Mouse (Mus musculus): ENCODE measurements around the gene Dixdc1. TPM values are rescaled to one million over a fixed set of nuclear protein-coding genes. Genes with fewer than 3 reads are reported as not detected.

Dixdc1 gene
- polyA plus RNA-seq, 1 experiment from 2014 or later, result 0.91 TPM

GRCm38 (mm10) chr9:50745806-50746205, 6.5 kb upstream of the Dixdc1 start:
- DNase-seq (ENCODE audit: low spot score), result no peak

- DNase-seq (ENCODE audit: low spot score), result no peak
Measured at GRCm38 (mm10) chr9:50742744-50743143, 3.4 kb upstream of the Dixdc1 start.

- DNase-seq (ENCODE audit: low spot score), result no peak
Measured at GRCm38 (mm10) chr9:50742261-50742660, 2.9 kb upstream of the Dixdc1 start.

- no peak for DNase-seq (ENCODE audit: low spot score)
Measured at GRCm38 (mm10) chr9:50740867-50741784, 1.8 kb upstream of the Dixdc1 start.

DNA sequence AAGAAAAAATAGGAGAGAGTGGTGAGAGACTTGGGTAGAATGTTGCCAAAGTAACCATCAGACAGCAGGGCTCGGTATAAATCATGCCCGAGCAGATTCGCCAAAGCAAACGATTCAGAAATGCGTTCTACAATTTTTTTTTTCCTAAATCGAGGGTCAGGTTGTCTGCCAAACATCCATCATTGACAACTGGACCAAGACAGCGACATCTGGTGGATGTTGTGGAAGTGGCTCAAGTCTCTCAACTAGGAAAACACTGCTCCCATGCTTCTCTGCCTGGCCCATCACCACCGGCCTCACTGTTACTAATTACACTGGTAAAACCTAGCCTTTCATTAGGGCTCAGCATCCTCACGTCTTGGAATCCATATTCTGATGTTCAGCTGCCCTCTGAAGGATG, 4.3 kb downstream of the Dixdc1 start:
- no peak for DNase-seq (ENCODE audit: low spot score)

DNA sequence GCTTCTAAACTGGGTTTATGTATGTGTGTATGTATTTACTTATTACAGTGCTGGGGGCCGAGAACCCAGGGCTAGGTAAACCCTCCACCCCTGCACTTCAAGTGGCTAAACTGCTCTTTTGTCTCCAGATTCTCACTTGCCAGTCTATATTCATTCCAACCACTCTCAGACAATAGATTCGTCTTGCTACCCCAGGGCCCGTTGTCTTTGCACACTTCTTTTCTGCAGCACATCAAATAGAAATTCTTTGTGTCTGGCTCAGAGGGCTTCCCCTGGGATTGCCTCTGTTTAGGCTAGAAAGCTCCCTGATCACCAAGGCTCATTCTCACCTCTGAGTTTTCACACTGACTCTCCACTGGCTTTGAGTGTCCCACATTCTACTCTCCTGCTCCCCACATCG, 6.8 kb downstream of the Dixdc1 start:
- DNase-seq (ENCODE audit: low spot score), result no peak

DNA sequence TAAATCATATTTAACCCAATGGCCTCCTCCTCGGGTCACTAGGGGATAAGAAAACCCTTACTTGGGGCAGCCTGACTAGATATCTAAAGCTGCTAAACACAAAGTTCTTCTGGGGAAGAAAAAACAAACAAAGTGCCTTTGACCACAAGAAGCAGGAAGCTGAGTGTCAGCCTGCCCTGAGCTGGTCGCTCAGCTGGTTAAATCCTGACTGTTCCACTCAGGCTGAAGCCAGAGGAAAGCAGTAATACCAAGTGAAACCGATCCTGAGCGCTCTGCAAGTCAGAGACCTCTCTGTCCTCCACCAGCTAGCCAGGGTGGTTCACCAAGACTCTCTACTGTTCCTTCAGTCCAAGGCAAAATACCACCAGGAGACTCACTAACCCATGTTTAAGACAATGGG, 9.7 kb downstream of the Dixdc1 start:
- DNase-seq (ENCODE audit: low spot score), result no peak

- peak; percentile 56 for DNase-seq (ENCODE audit: low spot score)
Measured at GRCm38 (mm10) chr9:50727925-50728651, 11.2 kb downstream of the Dixdc1 start.

- DNase-seq (ENCODE audit: low spot score), result no peak
Measured at GRCm38 (mm10) chr9:50727171-50727924, 12.0 kb downstream of the Dixdc1 start.

DNA sequence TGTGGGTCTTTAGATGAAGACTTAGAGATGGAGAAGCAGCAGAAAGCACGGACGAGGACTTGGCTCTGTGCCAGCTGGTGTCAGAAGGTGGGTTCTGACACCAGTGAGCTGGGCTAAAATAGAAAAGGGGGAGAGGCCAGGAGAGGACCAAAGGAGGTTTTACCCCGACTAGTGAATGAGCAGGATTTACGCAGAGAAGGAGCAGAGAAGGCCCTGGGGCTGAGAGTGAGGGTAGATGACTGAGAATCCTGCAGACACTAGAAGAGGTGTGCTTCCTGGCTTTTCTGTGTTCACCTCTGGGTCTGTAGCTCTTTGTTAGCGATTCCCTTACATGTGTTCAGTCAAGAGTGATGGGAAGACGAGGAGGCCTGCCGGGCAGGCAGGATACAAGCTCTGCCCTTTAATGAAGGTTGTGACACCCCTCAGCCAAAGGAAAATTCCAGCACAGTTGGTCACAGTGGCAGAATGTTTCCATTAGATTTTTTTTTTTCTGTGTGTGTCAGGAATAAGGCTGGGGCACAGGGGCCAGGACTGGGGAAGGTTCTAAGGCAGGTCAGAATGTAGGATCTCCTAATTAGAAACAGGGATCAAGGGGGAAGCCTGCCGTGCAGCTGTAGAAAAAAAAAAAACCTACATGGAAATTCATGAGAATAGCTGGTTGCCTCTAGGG, 13.3 kb downstream of the Dixdc1 start:
- no peak for DNase-seq (ENCODE audit: low spot score)

DNA sequence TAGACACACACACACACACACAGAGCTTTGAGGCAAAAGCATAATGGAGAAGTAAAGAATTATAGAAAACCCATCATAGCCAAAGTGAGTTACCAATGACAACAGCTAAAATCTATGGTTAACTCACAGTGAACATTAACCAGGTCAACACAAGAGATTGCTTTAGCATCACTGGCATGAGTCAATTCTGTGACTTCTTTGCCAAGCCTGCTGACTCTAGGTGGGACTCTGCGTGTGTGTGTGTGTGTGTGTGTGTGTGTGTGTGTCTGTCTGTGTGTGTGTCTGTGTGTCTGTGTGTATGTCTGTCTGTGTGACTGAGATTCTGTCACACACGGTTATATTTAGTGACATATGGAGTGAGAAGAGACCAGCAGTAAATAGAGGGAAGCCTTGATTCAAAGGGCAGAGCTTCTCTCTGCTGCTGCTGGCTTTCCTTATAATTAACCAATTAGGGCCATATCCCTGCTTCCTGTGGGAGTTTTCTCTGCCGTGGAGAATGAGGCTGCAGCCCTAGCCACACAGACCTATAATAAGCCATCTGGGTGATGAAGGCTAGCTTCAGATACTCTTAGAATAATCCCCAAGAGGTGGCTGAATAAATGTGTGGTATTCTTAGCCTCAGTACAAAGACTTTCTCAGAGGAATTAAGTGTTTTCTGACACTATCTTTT, 14.5 kb downstream of the Dixdc1 start:
- no peak for DNase-seq (ENCODE audit: low spot score)

DNA sequence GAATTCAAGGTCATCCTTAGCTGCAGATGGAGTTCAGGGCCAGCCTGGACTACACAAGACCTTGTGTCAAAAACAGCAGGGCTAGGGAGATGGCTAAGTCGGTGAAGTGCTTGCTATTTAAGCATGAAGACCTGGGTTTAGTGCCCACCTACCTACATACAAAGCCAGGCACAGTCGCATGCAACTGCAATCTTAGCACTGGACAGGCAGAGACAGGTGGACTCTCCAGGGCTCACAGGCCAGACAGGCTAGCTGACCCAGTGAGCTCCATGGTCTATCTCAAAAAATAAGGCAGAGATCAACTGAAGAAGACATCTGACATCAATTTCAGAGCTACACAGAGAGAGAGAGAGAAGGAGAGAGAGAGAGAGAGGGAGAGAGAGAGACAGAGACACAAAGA, 15.2 kb downstream of the Dixdc1 start:
- DNase-seq (ENCODE audit: low spot score), result no peak

DNA sequence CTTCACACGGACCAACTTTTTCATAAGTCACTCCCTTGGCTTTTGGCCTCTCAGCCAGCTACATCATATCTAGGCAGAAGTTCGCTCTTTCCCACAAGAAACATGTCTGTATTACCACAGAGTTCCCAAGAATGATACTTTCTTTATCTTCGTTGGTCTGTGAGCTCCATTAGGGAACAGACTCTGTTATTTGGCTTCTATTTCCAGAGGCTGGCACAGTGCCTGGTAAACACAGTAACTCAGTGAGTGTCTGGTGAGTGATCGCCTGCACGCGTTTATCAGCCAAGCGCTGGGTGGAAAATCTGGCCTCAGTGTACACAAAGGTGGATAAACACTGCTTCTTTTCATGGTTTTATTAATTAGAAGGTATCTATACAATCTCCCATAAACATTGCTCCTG, 15.9 kb downstream of the Dixdc1 start:
- no peak for DNase-seq (ENCODE audit: low spot score)

- DNase-seq (ENCODE audit: low spot score), result no peak
Measured at GRCm38 (mm10) chr9:50722451-50722911, 16.8 kb downstream of the Dixdc1 start.

DNA sequence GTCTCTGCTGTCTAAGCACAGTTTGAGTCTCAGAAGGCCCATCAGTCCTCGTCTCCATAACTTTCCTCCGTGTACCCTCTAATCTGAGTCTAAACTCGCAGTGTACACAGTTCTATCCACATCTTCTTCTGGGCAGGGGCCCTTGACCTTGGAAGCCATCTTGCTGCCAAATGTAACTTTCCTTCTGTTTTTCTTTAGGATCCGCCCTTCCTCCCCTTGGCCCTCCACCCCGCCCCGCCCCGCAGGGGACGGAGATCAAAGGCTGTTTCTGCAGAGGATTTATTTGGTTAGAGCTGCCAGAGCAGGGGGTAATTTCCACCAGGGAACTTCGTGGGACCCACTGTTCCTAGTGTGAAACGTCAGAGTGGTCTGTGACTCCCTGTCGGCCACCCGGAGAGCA, 18.3 kb downstream of the Dixdc1 start:
- no peak for DNase-seq (ENCODE audit: low spot score)

DNA sequence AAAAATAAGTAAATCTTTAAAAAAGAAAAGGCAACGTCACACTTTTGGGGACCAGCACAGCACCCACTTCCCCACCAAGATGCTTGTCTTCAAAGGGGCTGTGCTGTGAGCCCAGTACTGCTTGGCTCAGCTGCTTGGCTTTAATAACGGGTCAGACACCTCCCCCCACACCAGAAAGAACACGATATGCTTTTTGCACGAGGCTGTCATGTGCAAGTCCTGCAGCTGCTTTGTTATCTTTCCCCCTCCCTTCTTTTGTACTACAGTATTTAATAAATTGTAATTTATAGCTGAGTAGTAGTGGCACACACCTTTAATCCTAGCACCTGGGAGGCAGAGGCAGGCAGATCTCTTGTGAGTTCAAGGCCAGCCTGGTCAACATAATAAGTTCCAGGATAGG, 20.4 kb downstream of the Dixdc1 start:
- no peak for DNase-seq (ENCODE audit: low spot score)

GRCm38 (mm10) chr9:50714188-50714587, 25.1 kb downstream of the Dixdc1 start:
- DNase-seq (ENCODE audit: low spot score), result no peak

DNA sequence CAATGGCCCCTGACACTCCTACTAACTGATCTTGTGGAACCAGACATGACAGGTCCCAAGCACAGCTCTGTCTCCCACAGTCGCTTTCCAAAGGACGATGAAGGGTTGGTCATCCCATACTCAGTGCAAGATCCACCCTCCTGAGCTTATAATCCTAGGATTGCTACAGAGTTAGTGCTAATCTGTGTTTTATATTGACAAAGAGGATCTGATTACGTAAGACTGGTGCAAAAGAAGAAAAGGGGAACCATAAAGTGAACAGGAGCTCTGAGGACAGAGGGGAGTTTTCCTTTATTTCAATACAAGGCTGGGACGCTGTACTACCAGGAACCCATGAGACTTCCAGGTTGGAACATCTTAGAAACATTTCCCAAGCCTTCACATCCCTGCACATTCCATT, 28.0 kb downstream of the Dixdc1 start:
- DNase-seq (ENCODE audit: low spot score), result no peak

- DNase-seq (ENCODE audit: low spot score), result no peak
Measured at GRCm38 (mm10) chr9:50709108-50709507, 30.2 kb downstream of the Dixdc1 start.

- DNase-seq (ENCODE audit: low spot score), result no peak
Measured at GRCm38 (mm10) chr9:50704907-50705306, 34.4 kb downstream of the Dixdc1 start.

All from thymus, postnatal 0 days (tissue).